Mouse (Mus musculus) megakaryocyte, adult 5-6 weeks (primary cell): ENCODE measurements around the gene Gm49776. TPM values are rescaled to one million over a fixed set of nuclear protein-coding genes. Genes with fewer than 3 reads are reported as not detected.
A peak's percentile ranks its signal among the peaks of the same experiment; 100 is the strongest.

Source experiments
- ATAC-seq: 2 replicates; pipeline ENCODE4 v1.8.0; 2016; ENCODE audit warnings: mild to moderate bottlenecking, inconsistent platforms; ENCODE audit not compliant: poor library complexity, severe bottlenecking
- total RNA-seq, 2 experiments: library from RNA; stranded (forward) in 1 of 2; stranded (reverse) in 1 of 2; fragments of 153-499, 151-499 nt in 1 of 2; fragments of 221-1000, 200-1000 nt in 1 of 2; gene quantifications; 2 replicates each; pipeline versions ENCODE4 v1.2.3 to v1.2.4; 2015 to 2017

The Gm49776 gene
- total RNA-seq, 2 experiments from 2014 or later: not detected

DNA sequence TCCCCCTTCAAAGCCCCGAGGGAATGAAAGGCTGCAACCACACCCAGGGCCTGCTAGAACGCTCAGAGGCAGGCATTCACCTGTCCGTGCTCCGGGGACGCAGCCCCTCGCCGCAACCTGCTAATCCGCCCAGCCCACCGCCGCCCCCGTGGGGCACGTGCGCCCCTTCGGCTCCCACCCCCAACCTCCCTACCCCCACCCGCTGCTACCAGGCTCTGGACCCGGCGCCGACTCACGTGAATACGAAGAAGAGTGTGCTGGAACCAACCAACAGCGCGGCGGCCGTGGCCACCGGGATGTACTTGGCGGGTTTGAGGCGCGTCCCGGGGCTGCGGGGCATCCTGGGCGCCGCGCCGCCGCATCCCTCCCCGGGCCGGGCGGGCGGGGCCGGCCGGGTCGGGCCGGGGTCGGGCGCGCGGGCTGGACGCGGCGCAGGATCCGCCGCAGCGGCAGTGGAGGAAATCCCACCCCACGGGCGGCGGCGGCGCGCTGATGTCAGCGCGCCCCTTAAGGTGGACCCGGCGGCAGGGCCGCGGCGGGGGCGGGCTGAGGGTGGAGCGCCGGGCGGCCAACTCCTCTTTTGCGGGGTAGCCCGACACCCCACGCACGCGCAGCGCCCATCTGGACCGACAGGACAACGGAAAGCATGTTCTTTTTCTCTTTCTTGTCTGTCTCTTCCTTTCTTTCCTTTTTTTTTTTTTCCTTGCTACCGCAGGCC lies 23.3 kb downstream of the Gm49776 start, which contains the start of gene Zdhhc8:
Zdhhc8 (minus strand) TSS at position 466 of the 718 bp plus-strand sequence.
- peak; percentile 59 for ATAC-seq

DNA sequence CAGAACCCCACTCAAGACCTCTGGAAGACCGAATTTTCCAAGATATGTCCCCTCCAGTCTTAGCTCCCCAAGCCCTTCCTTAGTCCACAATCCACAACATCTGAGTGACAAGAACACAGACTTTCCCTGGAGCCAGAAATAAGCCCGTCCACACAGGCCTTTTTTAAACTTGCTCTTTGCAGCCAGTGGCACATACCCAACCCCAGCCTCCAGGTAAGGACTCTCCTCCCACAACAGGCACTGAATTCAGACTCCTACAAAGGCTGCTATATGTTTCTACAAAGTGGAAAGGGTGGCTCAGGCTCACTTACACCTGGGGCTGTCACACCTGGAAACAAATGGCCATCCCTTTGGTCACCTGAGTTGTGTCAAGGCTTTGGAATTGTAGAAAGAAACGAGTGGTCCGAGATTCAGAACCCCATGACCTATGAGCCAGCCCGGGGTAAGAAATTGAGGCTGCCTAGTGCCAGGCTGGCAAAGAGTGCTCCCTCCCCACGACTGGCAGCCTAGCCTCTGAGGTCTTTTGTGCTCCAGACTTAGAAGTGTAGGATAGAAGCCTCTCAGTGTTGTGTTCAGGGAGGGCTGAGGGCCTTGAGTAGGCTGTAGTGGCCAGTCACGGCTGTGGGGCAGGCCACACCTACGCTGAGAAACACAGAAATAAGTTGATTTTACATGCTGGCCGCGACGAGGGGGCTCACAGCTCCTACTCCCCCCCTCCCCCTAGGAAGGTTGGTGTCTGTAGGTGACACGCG lies 24.0 kb downstream of the Gm49776 start:
- no peak for ATAC-seq

DNA sequence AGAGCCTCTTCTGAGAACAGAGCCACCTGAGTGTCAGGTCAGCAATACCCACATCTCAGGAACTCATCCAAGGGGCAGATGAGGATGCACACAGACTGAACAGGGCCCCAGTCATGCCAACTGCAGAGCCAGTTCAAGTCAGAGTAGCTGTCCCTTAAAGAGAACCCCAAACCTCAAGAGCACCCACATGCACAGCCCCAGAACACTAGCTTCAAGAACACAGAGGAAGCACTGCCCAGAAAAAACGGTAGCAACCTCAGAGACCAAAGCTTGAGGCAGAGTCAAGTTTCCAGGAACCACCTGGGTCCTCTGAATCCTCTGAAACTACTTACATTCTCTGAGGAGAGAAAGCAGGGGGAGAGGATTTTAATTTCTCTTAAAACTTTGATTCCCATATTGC lies 24.7 kb downstream of the Gm49776 start:
- no peak for ATAC-seq

DNA sequence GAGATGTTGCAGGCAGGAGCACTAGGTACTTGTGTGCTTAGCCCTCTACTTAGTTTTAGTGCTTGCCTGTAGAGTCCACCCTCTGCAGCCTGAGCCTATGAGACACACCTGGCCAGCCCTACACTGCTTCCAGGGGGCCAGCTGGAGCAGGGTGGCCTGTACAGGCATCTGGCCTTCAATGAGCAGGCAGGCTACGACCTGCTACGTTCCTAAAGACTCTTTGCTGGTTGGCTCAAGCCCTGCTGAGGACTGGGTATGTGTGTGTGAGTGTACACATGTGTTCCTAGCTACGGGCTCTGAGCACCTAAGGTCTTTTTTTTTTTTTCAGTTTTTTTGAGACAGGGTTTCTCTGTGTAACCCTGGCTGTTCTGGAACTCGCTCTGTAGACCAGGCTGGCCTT lies 26.7 kb downstream of the Gm49776 start:
- no peak for ATAC-seq

DNA sequence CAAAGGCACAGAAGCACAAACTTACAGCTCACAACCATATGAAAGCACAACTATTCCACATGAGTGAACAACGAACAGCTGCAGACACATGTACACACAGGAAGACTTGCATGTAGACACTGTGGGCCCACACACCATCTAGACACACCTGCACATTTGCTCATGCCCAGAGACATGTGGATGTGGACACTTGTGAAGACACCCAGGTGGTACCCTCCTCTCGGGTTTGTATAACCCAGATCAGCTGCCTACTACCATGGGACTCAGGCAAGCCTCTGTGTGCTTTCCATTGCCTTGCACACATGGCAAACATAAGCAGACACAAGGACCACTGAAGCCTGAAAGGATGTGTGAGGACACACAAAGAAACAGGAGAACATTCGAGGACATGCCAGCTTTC lies 27.1 kb downstream of the Gm49776 start:
- no peak for ATAC-seq

DNA sequence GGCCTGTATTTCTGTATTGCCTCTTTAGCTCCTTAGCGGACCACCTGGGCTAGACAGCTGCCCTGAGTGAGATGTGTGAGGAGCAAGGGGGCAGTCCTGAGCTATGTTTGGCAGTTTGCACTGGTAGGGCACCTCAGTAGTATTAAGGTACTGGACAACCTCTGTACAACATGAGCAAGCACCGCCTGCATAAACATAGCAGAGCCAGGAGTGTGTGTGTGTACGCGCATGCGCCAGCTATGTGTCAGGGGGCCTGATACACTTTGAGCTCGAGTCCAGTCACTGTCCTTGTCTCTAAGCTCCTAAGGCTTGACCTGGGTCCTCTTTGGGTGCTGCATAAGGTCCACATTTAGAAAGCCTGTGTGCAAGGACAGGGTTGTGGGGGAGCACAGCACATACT lies 27.5 kb downstream of the Gm49776 start:
- ATAC-seq: no peak

DNA sequence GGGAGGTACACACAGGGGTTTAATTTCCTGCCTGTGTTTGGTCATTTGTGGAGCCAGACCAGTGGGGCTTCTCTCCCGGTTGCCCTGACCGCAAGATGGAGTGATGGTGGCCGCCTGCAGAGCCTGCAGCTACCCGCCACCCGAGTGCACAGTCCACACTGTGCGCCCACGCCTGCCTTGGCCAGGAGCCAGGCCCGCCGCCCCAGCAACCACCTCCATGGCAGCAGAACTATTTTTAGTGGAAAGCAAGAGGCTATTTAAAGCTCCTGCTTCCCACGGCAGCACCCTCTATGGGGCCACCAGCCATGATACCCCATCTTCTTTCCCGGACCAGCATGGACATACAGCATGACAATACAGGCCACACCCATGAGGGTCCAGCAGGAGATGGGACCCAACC lies 28.5 kb downstream of the Gm49776 start:
- no peak for ATAC-seq

DNA sequence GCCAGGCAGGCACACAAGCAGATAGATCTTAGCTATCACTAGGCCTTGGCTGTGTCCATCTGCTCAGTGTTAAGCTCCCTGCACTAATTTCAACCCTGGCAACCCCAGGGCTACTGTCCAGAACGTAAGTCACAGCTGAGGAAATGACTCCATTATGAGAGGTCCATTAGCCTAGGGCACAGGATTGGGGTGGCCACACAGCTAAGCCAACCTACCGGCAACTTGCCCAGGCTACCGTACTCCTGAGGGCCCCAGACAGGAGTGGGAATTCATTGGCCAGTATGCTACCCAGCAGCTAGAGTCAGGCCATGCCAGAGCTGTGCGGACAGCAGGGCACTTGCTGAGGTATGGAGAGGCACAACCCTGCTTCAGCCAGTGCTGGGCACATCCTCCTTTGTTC lies 29.3 kb downstream of the Gm49776 start:
- no peak for ATAC-seq

DNA sequence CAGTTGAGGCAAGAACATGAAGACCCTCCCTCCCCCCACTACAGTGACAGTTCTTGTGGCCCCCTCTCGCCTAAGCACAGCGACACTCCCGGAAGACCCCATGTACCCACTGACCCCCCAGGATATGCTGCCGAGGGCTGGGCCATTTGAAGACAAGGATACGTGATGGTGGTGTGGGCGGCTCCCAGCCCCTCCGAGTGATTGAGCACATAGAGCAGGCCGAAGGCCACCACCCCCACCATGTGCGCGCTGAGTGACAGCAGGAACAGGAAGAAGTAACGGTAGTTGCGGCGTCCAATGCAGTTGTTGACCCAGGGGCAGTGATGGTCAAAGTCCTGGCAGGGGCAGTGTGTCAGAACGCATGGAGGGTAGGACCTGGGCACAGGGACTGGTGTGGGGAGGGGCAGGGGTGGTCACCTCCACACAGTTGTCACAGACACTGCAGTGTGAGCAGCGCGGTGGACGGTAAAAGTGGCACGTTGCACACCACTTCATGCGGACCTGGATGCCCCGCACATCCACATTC lies 30.2 kb downstream of the Gm49776 start:
- no peak for ATAC-seq

DNA sequence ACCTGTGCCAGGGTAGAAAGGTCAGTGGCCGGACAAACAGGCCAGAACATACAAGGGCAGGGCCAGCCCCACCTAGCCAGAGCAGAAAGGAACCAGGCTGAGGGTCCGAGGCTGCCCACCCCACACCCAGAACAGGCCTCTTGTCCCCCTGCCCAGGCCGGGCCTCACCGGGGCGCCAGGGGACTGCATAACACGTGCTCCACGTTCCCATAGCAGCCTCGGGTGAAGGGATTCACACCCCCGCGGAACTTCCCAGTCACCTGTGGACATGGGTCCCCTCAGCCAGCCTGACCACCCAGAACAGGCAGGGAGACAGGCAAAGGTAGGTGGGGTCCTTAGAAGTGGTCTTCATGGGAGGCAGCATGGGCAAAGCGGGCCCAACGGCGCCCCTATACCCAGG lies 30.9 kb downstream of the Gm49776 start:
- ATAC-seq: no peak

DNA sequence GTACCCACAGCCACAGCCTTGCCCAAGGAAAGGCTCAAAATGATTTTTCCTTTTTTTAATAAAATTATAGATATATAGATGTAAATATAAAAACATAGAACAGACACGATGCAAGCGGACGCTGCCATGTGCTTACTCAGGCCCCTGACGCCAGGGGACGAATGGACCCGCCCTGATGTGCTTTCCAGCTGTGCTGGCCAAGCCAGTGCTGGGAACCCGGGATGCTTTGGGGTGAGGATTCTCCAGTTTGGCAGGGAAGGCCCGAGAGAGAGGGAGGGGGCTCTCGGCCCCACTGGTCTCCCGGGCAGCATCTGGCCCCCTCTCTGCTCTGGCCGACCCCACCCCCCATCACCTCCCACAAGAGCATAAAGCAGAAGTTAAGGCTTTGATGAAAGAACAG lies 35.9 kb downstream of the Gm49776 start:
- no peak for ATAC-seq

DNA sequence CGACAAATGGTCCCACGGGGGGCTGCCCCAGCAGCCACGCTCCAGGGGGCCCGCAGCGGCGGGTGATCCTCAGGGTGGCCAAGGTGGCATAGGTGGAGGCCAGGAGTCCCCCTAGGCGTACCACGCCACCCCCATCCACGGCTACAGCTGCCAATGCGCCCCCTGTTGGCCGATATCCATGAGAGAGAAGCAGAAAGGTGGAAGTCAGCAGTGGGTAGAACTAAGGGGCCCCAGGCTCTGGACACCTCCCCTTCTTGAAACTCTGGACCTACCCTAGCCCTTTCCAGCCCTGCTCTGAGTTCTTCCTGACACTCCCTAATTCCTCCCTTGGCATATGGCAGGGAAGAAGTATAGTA lies 36.6 kb downstream of the Gm49776 start:
- ATAC-seq: no peak

DNA sequence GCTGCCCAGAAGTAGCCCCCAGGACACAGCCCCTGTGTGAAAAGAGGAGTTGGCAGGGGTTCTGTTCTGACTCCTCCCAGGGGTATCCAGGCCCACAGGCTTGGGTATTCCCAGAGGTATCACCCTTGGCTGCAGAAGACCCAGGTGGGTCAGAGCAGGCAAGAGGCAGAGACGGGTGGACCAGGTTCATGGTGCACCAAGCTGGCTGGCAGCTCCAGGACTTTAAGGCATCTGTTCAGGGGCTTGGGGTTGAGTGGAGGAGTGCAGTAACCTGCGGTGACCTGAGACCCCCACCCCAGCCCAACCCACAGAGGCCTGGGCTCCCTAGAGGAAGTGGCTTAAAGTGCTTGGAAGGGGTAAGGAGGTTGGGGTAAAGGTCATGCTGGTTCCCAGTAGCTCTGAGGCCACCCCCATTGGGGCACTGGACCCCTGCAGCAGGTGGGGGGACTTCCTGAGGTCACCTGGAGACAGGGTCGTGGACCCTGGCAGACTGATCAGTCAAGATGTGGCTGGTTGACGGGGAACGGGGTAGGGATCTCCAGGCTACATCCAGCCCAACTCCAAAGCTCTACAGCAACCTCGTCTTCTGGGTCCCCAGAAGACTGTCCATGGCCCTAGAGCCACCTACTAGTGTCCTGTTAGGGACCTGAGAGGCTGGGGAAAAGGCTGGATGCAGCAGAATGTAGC lies 37.1 kb downstream of the Gm49776 start:
- no peak for ATAC-seq

DNA sequence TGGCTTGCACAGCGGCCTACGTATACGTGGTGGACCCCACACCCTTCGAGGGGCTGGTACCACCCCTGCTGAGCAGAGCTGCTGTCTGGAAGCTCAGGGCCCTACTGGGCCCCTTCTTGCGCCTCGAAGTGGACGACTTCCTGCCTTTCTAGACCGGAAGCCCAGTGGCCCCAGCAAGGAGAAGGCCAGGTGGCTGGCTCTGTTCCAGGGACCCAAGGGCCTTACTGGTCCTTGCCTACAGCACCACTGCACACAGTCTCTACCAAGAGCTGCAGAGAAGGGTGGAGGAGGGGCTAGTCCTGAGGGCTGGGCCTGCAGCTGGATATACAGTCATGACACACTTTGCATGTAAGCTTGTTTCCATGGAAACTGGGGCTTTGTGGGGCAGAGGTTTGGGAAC lies 38.1 kb downstream of the Gm49776 start:
- peak; percentile 49; the same call in 1 of the 2 replicates for ATAC-seq

DNA sequence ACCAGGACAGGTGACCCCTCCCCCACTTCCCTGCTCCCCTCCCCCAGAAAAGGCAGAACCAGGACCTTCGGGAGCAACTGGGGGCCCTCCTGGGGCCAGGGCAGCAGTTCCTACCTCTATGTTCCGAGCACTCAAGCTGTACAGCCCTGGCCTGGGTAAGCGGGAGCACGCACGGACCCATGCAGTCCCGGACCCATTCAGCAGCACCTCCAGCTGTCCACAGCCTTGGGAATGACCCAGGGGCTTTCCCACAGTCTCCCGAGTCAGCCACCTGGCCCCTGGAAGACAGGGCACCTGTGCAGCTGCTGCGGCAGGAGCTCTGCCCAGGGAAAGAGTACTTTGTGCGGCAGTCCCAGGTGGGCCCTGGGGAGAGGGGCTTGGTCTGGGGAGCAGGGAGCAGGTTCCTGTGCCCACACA lies 39.5 kb downstream of the Gm49776 start:
- no peak for ATAC-seq

DNA sequence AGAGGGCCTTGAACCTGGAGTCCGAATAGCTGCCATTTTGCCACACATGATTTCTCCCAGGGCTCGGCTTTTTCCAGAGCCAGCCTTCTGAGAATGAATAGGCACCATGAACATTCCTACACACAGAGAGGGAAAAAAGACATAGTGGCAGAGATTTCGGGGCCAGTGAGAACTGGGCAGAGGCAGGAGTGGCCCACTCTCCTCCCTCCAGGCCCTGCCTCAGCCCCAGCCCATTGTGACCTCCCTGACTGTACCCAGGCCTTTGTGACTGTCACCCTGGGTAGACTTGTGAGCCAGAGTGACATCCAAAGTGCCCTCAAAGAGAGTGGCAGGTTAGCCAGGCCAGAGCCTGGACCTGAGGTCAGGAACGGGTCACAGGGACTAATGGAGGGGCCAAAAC lies 40.5 kb downstream of the Gm49776 start, which contains the start of gene Ccdc188:
Ccdc188 (plus strand) TSS at position 301 of the 400 bp plus-strand sequence.
- no peak for ATAC-seq

DNA sequence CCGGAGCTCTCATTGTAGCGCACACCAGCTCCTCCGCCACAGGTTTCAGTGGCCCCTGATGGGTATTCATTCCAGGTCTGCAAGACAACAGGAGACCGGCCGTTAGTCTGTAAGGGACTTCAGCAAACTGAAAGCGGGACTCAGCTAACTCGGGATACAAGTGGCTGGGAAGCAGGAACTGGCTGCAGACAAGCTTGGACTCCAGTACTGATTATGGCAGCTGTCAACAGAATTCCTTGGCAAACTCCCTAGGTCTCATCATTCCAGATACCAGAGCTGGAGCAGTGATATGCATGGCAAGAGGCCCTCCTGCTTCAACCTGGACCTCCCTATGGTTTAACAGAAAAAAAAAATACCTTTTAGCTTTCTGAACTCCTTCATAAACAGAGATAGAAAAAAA lies 43.3 kb downstream of the Gm49776 start:
- ATAC-seq: no peak

DNA sequence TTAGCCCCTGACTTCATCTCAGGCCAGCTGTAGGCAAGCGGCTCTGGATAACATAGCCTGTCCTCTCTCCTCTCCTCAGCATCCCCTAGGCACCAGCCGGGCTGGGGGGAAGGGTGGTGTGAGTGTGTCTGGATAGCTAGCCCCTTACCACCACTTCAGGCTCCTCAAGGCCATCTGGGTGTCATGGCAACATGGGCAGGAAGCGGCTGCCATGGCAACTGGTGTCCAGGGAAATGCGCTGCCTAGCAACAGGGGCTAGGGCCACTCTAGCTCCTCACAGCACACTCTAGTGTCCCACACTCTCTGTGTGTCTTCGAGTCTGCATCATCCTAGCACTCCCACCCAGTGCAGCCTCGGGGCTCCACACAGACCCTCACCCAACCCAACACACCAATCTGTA lies 44.4 kb downstream of the Gm49776 start:
- no peak for ATAC-seq

DNA sequence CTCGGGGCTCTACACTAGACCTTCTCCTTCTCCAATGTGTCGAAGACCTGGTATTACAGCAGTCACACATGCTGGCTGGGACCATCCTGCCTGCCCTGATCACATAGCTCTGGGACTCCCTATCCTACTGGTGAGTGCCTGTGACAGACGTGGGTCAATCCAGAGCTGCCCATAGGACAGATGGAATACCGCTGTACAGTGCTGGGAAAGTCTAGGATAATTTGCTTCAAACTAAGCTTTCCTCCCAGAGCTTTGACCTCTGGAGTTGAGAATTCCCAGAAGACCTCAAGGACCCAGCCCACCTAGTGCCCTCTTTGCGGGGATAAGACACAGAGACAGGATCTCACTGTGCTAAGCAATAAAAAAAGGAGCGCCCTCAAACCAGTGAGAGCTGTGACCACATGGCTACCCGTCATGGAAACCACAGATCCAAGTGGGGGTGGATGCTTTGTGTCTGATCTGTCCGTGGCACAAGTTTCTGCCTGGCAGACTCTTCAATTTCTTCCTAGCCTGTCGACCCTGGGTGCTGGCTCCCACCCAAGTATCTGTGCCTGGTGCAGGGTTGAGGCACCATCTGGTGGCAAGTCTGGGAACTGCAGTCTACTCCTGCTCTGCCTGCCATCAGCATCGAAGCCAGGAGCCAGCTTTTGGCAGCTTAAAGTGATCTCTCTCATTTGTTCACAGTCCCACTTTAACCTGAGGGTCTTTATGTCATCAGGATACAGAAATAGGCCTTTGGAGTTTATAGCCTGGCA lies 46.5 kb downstream of the Gm49776 start:
- peak; percentile 79 for ATAC-seq

DNA sequence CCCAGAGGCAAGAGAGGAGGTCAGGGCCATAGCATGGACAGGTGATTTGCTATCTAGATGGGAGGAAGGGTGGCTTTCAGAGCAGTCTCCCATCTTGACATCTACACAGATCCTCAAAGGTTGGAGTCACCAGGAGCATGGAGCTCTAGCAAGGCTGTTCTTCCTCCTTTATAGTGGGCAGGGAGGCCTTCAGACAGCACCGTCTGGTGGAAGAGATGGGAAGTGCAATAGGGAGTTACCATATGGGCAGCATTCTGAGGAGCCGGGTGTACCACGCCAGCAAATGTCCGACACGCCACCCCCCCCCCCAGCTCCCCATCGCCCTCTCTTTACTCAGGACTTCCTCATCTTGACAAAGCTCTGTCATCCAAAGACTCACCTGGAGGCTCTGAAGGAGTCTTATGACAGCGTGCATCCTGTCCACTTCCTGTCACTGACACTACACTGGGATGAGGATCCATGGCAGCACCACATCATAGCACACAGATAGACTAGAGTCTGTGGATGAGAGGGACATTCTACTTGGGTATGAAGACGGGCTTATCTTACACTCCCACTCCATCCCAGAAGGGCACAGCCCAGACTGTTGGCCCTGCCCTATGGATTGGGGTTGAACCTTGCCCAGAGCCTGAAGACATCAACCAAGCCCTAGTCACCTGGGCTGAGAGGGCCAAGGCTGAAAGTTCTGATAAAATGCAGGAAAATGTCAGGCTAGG lies 47.3 kb downstream of the Gm49776 start:
- ATAC-seq: peak; percentile 77
